Mouse (Mus musculus) gastrocnemius, postnatal 36 days (tissue): ENCODE data around the gene Acot11. TPM values are rescaled to one million over a fixed set of nuclear protein-coding genes. Genes with fewer than 3 reads are reported as not detected.
"Not testable (repeated sequence)": the region's sequence is repeated elsewhere in the genome, so short reads cannot be mapped to it uniquely, and the experiment has no call there.

Experiments used
- DNase-seq, 2 experiments: peaks; one replicate each; pipeline ENCODE4 v3.0.0; 2022
- intact Hi-C: fragments of 180-260 bp; cut with DNase I; formaldehyde crosslinking; loops from one replicate; pipeline ENCODE4 v1.15.1; 2025
- total RNA-seq, 2 experiments: library from RNA; stranded (reverse); gene quantifications; 2 replicates each; pipeline ENCODE4 v1.2.3; 2021

Acot11 gene
- total RNA-seq, 2 experiments from 2014 or later = 7.9 to 9.5 TPM

DNA sequence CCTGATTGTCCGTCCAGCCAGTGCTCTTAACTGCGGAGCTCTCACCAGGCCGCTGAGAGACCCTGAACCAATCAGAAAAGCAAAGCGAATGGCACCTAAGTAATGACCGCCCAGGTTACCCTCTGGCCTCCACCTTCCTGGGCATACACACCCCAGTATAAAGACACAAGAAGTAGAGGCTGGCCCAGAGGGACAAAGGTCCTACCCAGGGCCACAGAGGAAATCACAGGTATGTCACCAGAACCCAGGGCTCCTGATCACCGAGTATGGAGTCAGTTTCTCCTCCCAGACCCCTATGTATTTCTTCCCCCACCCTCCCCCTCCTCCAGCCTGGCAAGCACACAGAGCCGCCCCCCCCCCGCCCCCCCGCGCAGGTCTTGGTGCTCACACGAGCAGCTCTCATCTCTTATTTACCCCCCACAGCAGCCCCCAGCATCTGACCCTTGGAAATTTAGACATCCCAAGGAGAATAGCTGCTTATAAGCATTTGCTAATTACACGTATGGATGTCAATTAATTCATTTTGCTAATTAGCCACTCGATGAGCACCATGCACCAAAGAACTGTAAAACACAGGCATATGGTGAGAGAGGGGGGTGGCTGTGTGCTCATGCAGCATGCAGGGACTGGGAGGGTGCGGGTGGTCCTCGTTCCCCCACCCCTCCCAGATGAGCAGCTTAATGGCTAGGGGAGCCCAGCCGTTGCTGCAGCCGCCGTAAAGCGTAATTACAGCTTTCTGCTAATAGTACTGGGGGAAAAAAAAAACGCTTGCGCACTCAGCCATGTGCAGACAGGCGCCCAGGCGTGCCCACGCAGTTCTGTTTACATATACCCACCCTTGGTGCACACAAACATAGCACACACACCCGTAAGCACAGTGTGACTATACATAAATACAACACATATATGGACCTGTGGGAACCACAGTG is 10.9 kb upstream of the Acot11 start:
- intact Hi-C loops = no loop called here
- no peak for DNase-seq

DNA sequence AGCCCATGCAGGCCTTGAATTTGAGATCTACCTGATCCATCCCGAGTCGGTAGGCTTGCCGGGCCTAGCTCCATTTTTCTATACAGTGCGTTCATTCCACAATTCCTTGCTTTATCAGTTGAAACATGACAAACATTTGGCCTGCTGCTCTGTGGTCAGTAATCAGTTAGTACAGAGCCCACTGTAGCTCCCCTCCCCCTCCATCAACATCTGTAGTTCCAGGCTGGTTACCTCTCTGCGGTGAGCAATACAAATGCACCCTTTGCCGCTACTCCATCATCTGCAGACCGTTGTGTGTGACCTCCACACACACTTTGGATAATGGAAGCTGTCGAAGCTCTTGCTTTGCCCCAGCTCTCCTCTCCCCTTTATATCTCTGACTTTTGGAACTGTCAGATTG is 6.4 kb upstream of the Acot11 start:
- intact Hi-C loops = no loop called here
- DNase-seq = no peak

DNA sequence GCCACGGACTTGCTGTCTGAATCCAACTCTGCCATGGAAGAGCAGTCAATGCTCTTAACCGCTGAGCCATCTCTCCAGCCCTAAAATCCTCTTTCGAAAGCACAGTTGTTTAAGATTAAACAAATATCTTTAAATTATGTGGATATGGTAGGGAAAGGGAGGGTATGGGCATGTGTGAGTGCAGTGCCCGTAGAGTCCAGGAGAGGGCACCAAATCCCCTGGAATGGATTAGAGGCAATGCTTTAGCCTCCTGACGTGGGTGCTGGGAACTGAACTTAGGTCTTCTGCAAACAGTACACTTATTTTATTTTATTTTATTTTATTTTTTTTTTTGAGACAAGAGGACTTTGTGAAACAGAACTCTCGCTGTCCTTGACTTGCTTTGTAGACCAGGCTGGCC is 5.2 kb upstream of the Acot11 start:
- no peak for DNase-seq
- intact Hi-C loops = no loop called here

- no peak for DNase-seq
- intact Hi-C loops = no loop called here
Observed at GRCm38 (mm10) chr4:106807287-106807686, 2.5 kb upstream of the Acot11 start.

DNA sequence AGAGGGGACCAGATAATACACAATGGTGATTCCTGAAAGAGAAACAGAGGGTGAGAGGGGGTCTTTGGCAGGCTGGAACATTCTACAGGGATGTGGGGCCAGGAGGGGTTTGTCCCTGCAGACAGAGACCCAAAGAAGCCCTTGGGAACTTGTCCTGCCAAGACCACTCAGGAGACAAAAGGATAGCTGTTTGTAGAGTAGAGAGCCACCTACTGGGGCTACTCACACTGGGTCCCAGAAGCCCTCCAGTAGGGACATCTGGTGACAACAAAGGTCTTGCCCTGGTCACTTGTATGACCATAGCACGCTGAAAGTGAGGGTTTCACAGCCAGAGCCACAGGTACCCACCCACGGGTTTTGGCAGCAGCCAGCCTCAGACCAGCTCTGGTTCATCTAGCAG is 1.1 kb upstream of the Acot11 start:
- intact Hi-C loops = no loop called here
- DNase-seq = no peak

DNA sequence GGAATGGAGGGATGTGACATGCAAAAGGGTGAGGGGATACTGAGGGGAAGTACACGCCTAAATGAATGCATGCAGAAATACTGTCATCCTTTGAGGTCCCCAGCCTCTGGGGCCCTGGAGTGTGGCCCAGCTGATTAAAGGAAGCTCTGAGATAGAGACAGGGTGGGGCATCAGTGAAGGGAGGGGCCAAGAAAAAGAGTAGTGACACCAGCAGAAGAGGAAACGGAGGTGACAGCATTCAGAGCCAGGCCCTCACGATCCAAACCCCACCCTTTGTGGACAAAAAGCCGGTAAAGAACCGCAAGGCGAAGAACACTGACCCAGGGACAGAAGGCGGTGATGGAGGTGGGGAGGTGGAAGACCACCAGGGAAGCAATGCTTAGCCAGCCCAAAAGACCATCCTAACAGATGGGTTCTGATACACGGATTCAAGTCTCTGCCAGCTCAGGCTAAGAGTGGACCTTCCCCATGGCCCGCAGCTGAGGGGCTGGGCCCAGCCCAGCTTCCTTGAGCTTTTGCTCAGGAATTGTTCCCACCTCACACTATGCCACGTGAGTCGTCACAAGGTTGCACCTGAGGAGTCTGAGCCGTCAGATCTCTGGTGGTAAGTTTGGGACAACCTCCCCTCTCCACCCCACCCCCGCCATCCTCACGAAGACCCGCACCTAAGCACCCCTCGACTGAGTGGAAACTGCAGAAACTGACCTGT is 443 bp downstream of the Acot11 start:
- DNase-seq = no peak
- intact Hi-C loops = loop anchor here (5.0 kb wide), 1 partner anchor 358 kb away; no protein-coding TSS in a partner anchor

GRCm38 (mm10) chr4:106803781-106804180 is 1.0 kb downstream of the Acot11 start:
- intact Hi-C loops = loop anchor here (5.0 kb wide), 1 partner anchor 359 kb away; no protein-coding TSS in a partner anchor

DNA sequence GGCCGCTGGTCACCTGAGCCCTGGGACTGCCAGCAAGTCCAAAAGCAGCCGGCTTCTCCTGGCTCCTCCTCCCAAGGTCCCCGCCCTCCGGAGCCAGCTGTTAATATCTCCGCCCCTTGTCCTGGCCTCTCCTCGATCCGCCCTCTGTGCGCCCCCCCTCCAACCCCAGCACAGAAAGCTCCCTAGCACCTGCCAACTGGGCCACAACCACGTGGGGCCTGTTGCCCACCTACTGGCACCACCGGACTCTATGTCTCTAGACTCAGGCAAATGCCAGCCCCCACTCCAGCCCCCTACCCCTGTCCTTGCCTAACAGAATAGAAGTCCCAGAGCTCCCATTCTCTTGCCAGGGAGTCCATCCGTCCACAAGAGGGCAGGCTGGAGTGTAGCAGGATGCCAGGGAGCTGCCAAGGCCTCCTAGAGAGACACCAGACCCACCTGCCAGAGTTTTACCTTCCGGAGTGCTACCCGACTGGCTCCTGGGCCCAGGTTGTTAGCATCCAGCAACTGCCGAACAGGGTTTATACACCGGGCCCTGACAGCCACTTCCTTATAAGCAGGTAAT is 4.9 kb downstream of the Acot11 start:
- intact Hi-C loops = loop anchor here (5.0 kb wide), 1 partner anchor 362 kb away; no protein-coding TSS in a partner anchor
- peak; percentile 74 to 75 for DNase-seq

More at GRCm38 (mm10) chr4:106803781-106804180, 1.0 kb downstream of the Acot11 start:
- DNase-seq = no peak

- intact Hi-C loops = no loop called here
- DNase-seq = peak in 1 of 2 experiments; percentile 21
Observed at GRCm38 (mm10) chr4:106798908-106799546, 5.8 kb downstream of the Acot11 start.

DNA sequence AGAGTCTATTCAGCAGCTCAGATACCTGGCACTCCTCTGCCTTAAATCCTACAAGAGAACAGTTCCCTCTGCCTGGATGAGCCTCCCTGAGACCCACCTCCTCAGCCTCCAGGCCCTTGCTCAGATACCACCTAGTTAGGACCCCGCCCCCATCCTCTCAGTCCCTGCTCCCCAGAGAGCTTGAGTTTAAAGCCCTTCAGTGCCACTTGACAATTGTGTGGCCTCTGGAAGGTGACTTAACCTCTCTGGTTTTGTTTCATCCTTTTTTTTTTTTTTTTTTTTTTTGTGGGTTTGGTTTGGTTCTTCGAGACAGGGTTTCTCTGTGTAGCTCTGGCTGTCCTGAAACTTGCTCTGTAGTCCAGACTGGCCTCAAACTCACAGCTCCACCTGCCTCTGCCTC is 9.5 kb downstream of the Acot11 start:
- no peak for DNase-seq
- intact Hi-C loops = no loop called here

- intact Hi-C loops = no loop called here
- no peak for DNase-seq
Observed at GRCm38 (mm10) chr4:106794247-106794646, 10.6 kb downstream of the Acot11 start.

GRCm38 (mm10) chr4:106793826-106794225 is 11.0 kb downstream of the Acot11 start:
- intact Hi-C loops, DNase-seq: not testable (repeated sequence)

DNA sequence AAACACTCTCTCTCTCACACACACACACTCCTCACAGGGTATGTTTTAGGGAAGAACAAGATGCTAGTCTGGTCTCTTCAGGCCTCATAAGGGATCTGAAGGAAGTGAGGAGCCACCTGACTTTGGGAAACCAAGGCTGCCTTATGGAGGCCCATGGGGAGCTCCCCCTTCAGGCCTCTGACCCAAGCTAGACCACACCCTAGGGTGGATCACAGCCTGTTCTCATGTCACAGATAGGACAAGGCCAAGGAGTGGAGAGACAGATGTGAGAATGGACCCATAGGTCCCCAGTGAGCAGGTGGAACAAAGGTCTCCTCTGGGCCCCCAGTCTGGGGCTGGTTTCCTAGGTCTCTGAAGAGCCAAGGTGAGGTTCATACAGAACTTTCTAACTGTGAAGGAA is 12.5 kb downstream of the Acot11 start:
- intact Hi-C loops = no loop called here
- DNase-seq = no peak

DNA sequence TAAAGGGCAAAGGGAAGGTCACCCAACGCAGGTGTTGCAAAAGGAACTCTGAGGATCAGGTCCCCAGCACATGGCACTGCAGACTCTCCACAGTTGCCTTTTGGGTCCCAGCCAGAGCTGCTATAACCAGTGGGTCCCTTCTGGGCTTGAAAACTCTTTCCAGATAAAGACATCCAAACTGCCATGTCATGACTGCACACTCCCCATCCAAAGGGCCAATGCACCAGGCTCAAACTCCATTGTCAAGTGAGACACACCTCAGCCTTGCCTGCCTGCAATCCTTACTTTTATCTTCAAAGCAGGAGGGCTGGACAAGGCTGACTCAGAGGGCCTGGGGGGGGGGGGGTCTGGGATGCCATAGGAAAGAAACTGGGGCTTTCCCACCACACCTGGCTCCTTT is 13.9 kb downstream of the Acot11 start:
- intact Hi-C loops = no loop called here
- no peak for DNase-seq

GRCm38 (mm10) chr4:106790218-106790617 is 14.6 kb downstream of the Acot11 start:
- intact Hi-C loops, DNase-seq: not testable (repeated sequence)

DNA sequence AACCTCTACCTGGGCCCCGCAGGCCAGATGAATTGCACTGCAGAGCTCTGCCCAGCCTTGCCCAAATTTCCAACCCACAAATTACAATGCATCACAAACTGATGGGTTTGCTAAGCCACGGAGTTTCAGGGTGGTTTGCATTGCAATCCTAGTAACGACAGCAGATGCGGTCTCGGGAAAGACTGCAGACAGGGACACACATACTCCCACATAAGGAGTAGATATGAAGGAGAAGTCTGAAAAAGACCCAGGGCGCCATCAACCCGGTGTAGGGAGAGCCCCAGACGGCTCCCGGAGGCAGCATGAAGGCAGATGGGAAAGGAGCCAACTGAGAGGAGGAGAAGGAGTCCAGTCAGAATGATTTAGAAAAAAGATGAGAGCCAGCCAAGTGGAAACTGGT is 15.1 kb downstream of the Acot11 start:
- intact Hi-C loops = no loop called here
- no peak for DNase-seq

GRCm38 (mm10) chr4:106788627-106789026 is 16.2 kb downstream of the Acot11 start:
- intact Hi-C loops = no loop called here
- no peak for DNase-seq

GRCm38 (mm10) chr4:106787830-106788229 is 17.0 kb downstream of the Acot11 start:
- intact Hi-C loops = no loop called here
- DNase-seq = peak in 1 of 2 experiments; percentile 25

DNA sequence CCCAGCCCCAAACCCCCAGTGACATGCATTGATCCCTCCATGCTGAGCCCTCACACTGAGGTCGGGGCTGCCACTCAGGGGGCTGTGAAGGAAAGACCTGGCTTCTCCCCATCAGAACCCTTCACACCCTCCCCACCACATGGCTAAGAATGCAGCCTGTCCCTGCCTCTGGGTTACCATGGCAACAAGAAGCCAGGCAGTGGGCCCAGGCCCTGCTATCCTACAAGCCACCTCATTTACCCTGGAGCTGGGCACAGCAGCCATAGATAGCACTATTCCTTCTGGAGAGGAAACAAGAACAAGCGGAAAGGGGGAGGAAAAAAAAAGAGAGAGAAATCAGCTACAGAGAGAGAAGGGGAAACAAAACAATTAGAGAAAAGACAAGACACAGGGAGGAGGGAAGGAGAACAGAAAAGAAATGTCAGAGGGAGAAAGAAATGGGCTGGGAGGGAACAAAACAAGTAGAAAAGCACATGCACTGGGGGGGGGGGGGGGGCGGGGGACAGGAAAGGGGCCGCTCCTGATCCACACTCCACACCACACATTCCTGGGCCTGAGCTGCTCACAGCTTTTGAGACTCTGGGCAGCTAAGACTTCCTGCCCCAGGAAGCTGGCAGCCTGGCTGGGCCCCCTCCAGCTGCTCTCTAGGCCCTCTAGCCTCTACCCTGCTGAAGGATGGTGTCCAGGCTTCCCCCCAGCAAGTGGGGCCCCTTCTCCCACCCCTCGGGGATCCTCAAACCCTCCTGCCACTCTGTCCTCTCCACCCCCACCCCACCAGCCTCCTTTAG is 18.9 kb downstream of the Acot11 start:
- DNase-seq = no peak
- intact Hi-C loops = no loop called here

GRCm38 (mm10) chr4:106785345-106785744 is 19.5 kb downstream of the Acot11 start:
- no peak for DNase-seq
- intact Hi-C loops = no loop called here
